Mouse (Mus musculus) cerebellum, adult 11-12 months (tissue): ENCODE data around the gene Gpr107.
A peak's percentile ranks its signal among the peaks of the same experiment; 100 is the strongest.

ENCODE experiments used
- DNase-seq: peaks from one replicate; pipeline ENCODE4 v3.0.0; 2022

Gene Gpr107

GRCm38 (mm10) chr2:31252167-31252566 lies 100.1 kb downstream of the Gpr107 start:
- no peak for DNase-seq

GRCm38 (mm10) chr2:31253463-31253862 lies 101.3 kb downstream of the Gpr107 start:
- DNase-seq: peak; percentile 41

- peak; percentile 51 for DNase-seq
These were observed 102.7 kb downstream of the Gpr107 start for GRCm38 (mm10) chr2:31254806-31255205.

- DNase-seq: peak; percentile 81
These were observed 104.1 kb downstream of the Gpr107 start for GRCm38 (mm10) chr2:31255952-31256938.

GRCm38 (mm10) chr2:31257096-31257495 lies 105.0 kb downstream of the Gpr107 start:
- peak; percentile 87 for DNase-seq

- peak; percentile 92 for DNase-seq
These were observed 106.7 kb downstream of the Gpr107 start for GRCm38 (mm10) chr2:31258609-31259366.

GRCm38 (mm10) chr2:31259367-31259920 lies 107.3 kb downstream of the Gpr107 start:
- peak; percentile 74 for DNase-seq

GRCm38 (mm10) chr2:31260549-31260948 lies 108.4 kb downstream of the Gpr107 start:
- DNase-seq: no peak

GRCm38 (mm10) chr2:31263039-31263461 lies 110.9 kb downstream of the Gpr107 start:
- DNase-seq: peak; percentile 73

GRCm38 (mm10) chr2:31263746-31264378 lies 111.7 kb downstream of the Gpr107 start:
- peak; percentile 93 for DNase-seq

GRCm38 (mm10) chr2:31267447-31267846 lies 115.3 kb downstream of the Gpr107 start:
- DNase-seq: no peak
